Mouse (Mus musculus) liver, postnatal 0 days (tissue): ENCODE data around the gene March2.

Source experiments
- CTCF ChIP-seq: sonication (generic); IDR thresholded peaks from 2 replicates; pipeline ENCODE4 v1.5.1; 2016; ENCODE audit warnings: antibody characterized with exemption, low read depth
- EP300 ChIP-seq: IDR thresholded peaks from 2 replicates; pipeline ENCODE4 v1.6.1; 2016; ENCODE audit warnings: antibody characterized with exemption, low read depth, mild to moderate bottlenecking

- TF ChIP-seq EP300 (no peak), CTCF (no peak)
These were observed 78.7 kb downstream of the March2 start for GRCm38 (mm10) chr17:33639743-33640142.
